Mouse (Mus musculus) thymus, postnatal 4 days (tissue): ENCODE measurements around the gene Pde3a.

Source experiments
- DNase-seq: peaks from one replicate; pipeline ENCODE4 v3.0.0; 2021

Pde3a gene

DNA sequence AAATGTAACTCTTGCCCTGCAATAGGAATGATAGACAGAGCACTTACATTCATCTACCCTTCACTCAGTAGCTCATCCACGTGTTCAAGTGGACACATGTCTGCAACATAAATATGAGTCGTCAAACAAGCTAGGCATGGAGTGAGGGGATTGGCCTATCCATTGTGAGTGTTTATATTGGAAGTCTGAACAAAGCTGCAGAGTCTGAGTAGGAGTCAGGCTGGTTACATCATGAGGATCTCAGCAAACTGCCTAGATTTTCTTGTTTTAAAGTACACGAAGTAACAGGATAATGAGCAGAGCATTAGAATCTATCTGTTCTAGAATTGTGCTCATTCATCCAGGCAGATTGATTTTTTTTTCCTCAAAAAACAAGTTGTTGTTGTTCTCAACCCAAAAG is 252.1 kb downstream of the Pde3a start:
- DNase-seq = no peak

DNA sequence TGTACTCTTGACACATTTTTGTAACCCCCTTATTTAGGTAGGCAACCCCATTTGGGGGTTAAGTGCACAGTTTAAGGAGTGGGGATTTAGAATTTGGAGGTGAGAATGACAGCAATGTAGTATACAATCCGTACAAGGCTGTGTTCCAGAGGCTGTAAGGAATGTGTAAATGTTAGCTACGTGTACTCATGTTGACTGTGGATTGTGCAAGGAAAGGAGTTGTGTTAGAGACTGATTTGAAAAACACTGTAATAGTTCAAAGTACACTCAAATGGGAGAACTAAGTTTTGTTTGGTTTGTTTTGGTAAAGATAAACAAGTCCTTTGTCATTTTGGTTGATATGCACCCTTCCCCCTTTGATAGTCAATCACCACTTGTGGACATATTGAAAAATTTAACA is 273.5 kb downstream of the Pde3a start:
- DNase-seq = no peak

GRCm38 (mm10) chr6:141523747-141524640 is 274.9 kb downstream of the Pde3a start, which contains the start of gene Slco1c1:
Gene Slco1c1 (plus strand): TSS chr6:141524368.
- no peak for DNase-seq

DNA sequence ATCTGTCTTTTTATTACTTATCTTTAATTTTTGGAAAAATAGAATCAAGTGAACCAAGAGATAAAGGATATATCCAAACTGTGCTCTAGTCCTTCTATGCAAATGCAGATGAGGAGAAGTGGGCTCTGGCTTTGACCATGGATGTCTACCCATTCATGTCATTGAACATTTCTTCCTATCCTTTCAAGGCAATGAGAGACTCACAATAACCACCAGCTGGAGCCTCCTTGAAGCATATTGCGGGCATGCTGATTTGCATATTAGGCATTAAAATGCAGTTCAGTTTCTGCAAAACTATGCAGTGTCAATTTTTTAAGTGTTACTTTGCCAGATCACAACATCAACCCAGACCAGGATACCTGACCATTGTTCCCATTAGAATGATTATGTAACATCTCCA is 276.7 kb downstream of the Pde3a start:
- DNase-seq = no peak

DNA sequence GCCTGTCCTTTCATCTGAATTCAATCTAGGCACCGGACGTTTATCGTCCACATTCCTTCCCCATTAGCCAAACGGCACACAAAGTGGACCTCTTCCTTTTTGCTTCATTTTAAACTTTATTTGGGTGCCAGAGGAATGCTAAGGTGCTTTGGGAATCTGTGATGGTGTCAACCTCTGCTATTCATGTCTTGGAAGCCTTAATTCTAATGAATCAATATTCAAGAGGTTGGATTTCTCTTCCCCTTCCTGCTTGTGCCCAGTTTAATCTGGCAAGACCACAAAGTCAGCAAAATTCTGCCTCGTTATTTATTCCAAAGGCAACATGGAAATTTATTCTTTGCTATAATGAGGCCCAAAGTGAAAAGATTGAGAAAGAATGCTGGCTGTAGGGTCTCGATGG is 281.8 kb downstream of the Pde3a start:
- no peak for DNase-seq

GRCm38 (mm10) chr6:141537298-141537697 is 288.2 kb downstream of the Pde3a start:
- no peak for DNase-seq

DNA sequence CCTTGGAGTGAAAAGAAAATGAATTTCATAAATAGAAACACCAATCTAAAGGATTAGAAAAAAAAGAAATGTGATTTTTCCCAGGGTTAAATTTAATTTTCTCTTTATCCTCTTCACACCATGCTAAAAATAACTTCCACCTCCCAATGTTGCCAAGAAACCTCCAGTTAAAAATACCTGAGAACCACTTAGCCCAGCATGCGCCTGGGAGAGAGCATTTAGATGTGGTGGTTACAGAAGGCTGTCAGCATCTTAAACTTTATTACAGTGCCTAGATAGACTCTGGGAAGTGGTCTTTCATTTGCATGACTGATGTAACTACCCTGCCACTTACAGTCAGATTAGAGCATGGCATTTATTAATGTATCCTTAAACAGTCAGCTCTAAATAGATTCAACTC is 292.1 kb downstream of the Pde3a start:
- DNase-seq = no peak

- DNase-seq = no peak
Observed at GRCm38 (mm10) chr6:141543344-141543743, 294.3 kb downstream of the Pde3a start.
